Mouse (Mus musculus) adrenal gland, postnatal 36 days (tissue): ENCODE data around the gene Lrig2. TPM values are rescaled to one million over a fixed set of nuclear protein-coding genes. Genes with fewer than 3 reads are reported as not detected.
A peak's percentile ranks its signal among the peaks of the same experiment; 100 is the strongest.
"Not testable (repeated sequence)": the region's sequence is repeated elsewhere in the genome, so short reads cannot be mapped to it uniquely, and the experiment has no call there.

Experiments
- DNase-seq, 2 experiments: peaks; one replicate each; pipeline ENCODE4 v3.0.0; 2021; ENCODE audit warnings: mixed read lengths in 1 of 2
- total RNA-seq, 2 experiments: library from RNA; stranded (reverse); gene quantifications; 2 replicates each; pipeline ENCODE4 v1.2.3; 2021

Lrig2 gene
- total RNA-seq, 2 experiments from 2014 or later = 13.3 to 13.8 TPM

DNA sequence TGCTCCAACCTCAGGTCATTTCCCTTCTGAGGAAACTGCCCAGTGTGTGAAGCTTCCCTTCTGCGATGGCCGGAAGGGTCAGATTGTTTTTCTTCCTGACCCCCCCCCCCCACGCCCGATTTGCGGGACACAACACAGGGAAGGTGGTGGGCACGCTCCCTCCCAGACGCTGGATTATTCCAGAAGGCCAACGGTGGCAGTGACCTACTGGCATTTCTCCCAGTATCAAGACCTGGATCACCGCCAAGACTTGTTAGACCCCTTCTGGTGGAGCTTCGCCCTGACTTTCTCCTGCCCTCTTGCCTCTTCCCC lies 79.9 kb downstream of the Lrig2 start:
- DNase-seq = peak; percentile 31 to 42

DNA sequence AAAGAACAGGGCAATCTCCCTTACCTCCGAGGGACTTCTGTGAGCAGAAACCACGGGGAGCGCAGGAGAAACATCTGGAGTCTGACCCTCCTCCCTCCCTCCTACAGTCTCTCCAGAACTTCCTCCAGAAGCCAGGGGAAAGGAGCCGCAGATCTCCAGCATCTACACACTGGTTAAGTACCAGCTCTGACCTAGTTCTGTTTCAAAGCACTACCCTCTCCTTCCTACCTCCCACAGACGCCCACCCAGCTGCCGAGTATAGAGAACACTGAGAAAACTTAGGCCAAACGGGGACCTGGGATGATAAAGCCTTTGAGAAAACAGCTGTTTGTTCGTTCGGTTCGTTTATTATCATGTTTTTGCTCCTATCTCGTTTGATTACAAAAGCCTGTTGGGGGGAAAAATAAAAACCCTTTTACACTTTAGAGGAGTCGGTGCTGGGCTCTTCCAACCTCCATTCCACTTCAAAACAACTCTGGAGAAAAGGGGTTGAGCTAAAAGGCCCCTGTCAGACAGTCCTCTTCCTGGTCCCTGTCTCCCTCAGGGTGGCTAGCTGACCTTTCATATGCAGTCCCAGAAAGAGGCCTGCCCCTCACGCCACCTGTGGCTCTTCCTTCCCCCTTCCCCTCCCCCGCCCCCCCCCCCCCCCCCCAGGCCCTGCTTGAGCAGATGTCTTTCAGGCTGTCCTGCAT lies 80.4 kb downstream of the Lrig2 start:
- DNase-seq = no peak

DNA sequence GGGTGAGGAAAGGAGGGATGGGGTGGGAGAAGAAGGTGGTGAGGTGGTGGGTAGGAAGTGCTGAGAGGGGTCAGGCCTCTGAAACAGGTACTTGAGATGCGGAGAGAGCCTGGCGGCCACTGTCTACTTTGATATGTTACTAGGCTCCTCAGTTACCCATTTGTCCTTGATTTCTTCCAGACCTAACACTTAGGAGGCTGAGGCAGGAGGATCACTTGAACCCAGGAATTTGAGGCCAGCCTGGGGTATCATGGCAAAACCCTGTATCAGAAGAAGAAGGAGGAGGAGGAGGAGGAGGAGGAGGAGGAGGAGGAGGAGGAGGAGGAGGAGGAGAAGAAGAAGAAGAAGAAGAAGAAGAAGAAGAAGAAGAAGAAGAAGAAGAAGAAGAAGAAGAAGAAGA lies 84.4 kb downstream of the Lrig2 start:
- not testable (repeated sequence) for DNase-seq

DNA sequence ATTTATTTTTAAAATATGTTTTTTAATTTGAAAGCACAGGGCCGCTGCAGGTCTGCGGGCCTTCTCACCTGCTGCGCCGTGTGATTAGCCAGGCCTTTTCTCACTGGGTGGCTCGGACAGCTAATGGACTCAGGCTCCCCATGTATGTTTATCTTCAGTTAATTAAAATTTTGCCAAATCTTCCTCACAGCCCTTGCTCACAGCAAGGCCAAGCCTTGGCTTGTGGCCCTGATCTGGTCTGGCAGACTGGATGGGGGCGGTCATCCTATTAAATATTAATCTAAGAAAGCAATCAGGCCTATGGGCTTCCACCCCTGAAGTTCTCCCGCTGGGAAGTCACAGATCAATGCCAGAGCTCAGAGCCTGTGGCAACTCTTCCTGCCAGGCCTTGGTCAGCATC lies 87.4 kb downstream of the Lrig2 start:
- peak in 1 of 2 experiments; percentile 15 for DNase-seq

DNA sequence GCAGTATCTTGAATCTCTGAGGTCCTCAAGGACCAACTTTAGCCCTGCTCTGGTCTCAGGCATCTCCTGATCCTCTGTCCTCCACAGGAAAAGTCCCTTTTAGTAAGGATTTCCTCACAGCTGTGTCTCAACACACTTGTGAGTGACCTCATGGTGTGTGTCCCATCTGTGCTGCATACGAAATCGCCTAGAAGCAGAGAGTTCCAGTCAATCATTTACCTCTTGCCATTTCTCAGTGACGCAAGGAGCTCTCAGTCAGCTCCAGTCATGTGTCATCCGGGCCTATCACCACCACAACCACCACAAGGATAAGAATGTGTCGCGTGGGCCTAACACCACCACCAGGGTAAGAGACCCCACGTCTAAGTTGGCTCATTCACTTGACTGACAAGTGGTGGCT lies 90.8 kb downstream of the Lrig2 start:
- no peak for DNase-seq

DNA sequence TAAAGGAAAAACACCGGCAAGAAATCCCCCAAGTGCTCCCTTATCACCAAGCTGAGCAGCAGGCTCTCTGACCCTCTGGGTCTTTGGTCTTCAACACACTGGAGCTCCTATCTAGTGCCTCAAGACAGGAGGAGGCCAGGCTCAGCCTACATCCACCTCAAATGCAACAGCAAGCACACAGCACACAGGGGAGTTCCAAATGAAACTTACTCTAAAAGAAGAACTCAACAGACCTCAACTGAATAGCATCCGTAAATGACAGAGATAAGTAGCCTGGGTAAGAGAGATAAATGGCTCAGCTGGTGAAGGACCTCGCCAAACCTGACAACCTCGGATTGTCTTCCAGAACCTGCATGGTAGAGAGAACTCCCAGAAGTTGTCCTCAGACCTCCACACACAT lies 91.7 kb downstream of the Lrig2 start:
- DNase-seq = no peak

DNA sequence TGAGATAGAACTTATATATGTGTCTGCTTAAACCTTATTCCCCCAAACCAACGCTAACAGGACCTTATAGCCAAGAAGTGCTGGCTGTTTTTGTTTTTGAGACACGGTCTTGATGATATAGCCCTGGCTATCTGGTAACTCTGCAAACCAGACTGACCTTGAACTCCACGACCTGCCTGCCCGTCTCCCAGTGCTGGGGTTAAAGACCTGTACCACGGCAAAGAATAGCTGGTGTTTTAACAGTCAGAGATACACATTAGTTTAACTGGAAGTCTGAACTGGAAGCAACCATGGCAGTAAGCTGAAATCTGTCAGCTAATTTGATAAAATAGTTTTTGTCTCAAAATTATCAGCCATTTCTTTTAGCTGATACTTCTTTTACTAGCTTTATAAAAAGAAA lies 94.9 kb downstream of the Lrig2 start:
- DNase-seq = no peak

DNA sequence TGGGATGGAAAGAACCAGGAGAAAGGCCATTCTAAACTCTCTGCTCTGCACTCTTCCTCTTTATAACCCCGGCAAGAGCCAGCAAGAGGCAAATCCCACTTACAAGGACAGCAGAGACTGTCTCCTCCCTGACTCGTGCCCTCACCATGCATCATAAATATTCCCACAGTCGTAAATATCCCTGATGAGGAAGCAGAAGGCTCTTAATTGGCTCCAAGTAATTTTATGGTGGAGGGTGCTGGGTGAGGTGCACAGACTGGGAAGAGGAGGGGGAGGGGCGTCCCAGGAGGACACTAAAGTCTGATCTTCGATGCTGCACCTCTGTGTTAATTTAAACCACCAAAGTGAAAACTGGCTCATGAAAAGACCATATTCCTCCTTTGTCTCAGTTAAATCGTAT lies 99.2 kb downstream of the Lrig2 start:
- DNase-seq = no peak

DNA sequence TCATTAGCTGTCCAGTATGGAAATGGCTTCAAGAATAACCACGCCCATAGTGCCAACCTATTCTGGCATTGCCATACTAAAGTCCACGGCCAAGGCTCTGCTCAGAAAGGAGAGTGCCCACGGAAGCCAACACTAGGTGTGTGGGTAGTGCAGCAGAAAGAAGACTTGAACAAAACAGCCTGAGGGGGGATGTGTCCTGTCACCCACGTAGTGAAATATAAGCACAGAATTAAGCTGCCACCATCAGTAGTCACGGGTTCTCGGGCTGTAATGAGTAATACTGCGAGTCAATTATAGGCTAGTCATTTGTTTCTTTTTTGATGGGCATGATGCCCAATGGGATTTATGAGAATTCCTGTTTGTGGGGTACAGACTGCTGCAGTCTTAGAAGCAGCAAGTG lies 104.2 kb downstream of the Lrig2 start:
- DNase-seq = no peak

DNA sequence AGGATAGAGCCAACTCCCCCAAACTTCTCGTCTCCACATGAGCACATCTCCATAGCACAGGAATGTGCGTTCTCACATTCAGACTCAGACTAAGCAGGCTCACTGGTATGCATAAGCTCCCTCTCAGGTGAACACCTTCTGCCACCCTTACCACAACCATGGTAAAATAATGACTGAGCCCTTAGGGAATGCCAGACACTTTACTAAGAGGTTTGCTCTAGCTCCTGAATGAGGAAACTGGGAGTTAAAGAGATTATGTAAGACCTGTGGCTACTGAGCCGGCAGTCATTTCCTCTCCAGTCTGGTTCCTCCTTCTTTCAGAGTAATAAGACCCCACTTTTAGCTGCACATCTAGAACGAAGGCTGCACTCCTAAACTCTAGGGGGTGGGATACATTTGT lies 108.1 kb downstream of the Lrig2 start:
- no peak for DNase-seq

DNA sequence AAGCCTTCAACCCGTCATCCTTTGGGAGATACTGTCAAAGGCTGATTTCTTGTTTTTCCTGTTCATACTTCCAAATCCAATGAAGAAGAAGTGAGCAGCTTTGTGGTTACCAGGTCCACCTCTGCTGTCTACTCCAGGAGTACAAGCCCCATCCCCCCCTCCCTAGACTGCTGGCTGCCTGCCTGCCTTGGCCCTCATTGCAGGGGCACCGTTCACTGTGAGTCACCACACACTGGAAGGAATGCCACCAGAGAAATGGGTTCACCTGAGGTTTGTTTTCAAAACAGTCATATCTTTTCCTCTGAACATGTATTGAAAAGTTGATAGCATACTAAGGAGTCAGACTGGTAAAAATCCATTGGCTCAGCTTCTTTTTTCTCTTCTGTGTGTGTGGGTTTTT lies 110.5 kb downstream of the Lrig2 start:
- peak; percentile 31 to 32 for DNase-seq

DNA sequence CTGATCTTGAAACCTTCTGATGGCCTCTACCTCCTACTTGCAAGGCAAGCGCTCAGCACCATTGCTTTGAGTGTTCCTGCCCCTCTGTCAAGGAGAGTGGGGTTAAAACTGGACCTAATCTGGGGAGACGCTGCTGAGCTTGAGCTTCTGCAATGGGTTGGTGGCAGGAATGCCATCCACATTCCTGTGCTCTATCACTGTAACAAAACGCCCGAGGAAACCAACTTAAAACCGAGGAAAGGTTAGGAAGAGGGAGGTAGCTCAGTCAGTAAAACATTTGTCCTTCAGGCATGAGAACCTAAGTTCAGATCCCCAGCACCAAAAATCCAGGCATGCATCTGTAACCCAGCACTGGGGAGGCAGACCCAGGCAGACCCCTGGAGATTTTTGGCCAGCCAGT lies 111.6 kb downstream of the Lrig2 start:
- DNase-seq = no peak

DNA sequence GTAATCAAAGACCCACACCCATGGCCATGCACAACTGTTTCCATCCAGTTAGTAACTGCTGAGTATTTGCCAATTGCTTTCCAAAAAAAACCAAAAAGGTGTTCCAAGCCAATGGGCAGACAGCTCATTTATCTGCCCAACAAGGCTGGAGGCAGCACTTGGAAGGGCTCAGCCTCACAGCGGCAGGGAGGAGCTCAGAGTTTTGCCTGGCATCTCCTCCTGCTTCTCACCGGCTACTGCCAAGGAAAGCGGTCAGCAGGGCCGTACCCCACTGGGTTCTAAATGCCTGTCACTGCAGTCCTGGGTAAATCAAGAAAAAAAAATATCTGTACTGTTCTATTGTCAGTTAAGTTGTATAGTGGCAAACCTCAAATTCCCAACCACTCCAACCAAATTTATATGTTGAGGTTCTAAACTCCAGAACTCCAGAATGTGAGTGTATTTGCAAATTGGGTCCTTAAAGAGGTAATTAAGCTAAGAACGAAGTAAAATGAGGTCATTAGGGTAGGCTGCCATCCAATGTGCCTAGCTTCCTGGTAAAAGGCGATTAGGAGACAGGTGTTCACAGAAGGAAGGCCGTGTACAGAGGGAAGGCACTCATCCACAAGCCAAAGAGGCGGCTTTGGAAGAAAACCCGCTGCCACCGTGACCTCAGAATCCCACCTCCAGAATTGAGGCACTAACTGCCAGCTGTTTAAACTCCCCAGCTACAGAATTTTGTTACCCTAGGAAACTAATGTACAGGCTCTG lies 112.2 kb downstream of the Lrig2 start:
- DNase-seq = no peak

DNA sequence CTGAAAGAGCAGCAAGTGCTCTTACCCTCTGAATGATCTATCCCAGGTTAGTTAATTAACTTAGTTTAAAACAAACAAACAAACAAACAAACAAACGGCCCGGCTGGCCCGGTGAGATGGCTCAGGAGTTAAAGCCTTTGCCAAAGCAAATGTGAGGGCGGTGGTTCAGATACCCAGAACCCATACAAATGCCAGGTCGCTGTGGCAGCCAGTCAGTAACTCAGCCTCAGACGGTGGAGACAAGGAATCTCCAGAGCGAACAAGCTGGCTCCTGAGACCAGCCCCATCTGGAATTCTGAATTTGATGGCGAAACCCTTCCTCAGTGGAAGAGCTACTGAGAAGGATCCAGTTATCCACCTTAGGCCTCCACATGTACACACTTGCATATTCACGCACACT lies 114.4 kb downstream of the Lrig2 start:
- DNase-seq = no peak

DNA sequence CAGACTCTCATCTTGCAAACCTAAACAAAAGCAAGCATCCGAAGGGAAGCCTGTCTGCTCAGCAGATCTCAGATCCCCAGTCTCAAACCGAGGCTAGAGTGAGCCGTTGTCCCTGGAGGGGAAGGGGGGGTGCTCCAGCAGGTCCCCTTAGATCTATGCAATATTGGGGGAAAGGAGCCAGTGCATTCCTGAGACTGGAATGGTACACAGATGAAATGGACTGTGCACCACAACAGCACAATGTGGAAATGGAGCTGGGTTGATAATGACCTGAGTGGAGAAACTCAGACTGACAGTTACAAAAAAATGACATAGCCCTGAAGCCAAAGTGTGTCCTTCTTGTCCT lies 115.0 kb downstream of the Lrig2 start:
- DNase-seq = no peak

DNA sequence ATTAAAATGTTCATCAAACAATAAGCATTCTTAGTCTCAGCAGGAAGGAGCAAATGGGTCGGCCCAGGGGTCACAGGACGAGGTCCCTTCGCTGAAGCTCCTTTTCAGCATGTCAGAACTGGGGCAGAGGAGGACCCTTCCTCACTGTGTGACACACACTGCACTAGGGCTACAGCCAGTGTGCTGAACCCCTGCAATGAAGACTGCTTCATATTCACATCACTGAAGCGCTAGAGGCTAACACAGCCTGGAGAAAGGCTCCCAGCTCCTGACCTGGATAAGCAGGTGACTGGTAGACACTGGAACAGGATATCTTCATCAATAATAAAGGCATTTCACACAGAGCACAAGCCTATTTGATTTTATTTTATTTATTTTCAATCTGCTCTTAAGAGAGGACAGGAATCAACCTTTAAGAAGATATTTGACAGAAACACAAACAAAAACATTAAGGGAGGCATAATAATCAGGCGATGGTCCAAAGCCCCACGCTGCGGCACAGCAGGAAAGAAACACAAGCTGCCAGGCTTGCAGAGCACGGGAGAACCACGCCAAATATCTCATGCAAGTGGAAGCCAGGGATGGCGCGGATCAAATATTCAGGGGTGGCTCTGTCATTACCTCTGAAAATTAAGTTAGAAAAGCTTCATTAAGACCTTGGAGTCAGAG lies 115.5 kb downstream of the Lrig2 start:
- DNase-seq = no peak

DNA sequence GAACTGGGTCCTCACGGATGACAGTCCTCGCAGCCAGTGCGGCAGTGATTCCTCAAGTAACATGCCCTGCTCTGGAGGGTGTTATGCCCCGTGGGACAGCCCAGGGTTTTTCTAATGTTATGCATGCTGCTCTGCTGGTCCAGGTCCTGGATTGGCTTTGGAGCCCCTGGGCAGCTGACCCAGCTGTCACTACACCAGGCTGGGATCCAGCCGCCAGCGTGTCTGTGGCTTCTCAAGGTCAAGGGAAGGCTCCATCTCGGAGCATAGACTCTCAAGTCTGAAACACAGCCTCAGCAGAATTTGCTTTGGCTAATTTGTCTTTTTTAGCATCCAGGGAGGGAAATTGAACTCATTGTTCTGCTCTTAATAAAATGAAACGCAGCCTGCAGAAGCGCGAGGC lies 121.6 kb downstream of the Lrig2 start:
- peak; percentile 47 to 49 for DNase-seq

DNA sequence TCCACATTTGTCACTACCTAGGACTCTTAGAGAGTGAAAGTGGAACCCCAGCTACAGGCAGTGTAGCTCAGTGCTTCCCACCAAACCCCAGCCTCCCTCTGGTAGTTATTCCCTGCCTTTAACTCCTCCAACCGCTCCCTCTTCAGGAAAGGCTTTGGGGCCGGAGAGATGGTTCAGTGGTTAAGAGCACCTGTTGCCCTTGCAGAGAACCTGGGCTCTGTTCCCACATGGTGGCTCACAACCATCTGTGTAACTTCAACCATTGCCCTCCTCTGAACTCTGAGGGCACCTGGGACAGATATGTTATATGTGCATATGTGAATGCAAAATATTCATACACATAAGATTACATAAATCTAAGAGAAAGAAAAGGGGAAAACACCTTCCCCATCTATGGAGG lies 122.3 kb downstream of the Lrig2 start:
- no peak for DNase-seq

DNA sequence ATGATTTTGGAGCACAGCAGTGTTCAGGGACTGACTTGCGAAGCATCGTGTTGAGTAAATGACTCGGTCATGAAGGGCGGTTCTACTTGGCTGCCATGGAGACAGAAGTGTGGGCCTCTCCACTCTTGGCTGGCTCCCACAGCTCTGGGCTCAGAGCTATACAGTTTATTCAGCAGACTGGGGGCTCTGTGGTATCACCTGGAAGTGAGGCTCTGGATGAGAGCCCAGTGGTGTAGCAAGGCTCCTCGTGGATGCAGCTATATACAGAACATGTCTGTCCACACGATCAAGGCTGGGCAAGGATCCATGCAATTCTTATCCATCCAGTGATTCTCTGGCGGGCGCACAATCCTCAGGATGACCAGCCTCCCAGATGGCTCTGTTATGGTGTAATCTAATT lies 126.1 kb downstream of the Lrig2 start:
- no peak for DNase-seq

DNA sequence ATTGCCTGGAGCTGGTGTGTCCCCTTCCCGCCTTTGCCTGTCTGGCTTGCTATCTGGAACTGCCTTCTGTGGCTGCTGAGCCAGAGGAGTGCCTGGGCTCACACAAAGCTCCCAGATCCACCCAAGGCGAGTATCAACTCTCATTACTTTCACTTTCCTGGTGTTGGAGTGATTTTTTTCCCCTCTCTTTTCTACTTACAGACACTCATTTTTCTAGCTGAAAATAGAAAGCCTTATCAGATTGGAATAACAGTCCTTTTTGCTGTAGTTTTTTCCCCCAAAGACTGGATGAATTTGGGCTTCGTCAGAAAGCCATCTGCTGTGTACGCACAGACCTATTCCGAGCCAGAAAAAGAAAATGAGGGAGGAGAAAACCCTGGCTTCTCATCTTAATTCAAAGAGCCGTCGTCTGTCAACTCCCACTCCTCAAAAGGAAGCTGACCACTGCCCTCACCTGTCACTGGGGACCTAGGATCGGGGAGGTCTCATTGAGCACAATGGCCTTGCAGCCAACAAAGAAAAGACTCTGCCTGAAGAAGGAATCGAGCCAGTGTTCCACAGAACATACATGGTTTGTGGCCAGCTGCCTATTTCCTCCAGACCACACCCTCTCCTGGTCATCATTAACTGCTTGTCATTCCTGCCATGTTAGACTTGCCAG lies 127.9 kb downstream of the Lrig2 start:
- no peak for DNase-seq

DNA sequence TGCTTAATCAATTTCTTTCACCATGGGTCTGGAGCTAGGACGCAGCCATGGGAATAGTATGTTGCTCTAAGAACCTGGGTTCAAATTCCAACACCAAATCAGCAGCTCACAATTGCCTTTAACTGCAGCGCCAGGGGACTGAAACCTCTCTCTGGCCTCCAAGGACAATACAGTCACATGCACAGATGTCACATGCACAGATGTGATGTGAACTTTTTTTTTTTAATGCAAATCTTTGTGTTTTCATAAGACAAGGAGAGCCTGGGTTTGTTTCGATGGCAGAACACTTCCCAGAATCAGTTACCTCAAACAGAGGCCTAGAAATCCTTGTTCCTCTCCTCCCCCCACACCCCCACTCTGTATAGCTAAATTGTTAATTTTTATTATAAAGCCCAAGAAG lies 133.5 kb downstream of the Lrig2 start:
- peak in 1 of 2 experiments; percentile 19 for DNase-seq

DNA sequence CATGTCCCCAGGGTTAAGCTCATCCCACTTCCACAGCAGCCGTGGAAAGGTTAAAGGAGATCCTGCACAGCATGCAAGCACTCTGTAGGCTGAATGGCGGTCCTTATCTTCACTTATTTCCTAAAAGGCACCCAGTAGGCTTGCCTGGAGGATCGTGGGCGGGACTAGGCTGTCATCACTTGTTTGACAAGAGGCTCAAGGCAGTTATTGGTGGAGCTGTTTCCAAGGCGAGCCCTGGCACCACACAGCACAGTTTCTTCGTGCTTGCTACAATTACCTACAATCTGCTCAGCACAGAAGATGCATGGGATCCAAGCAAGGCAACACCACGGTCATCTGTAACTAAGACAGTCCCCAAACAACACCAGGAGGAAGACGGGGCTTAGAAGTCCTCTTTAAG lies 137.8 kb downstream of the Lrig2 start:
- no peak for DNase-seq

DNA sequence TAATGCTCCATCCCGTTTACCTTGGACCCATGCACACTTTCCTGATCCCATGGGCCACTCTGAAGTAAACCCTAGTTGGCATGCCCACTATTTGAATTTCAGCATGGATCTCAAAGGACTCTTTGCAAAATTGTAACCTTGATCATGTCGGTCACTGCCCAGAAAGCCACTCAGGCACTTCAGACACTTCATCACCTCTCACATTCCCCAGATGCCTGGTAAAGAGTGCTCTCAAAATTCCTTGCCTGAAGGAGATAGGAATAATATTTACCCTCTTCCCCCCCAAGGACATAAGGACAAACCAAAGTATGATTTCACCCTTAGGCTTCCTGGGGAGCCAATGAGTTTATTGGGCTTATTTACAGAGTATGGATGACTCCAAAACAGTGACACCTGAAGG lies 139.3 kb downstream of the Lrig2 start:
- no peak for DNase-seq
